Mouse (Mus musculus) stomach, embryonic 15.5 days (tissue): ENCODE results near the gene Metap1. TPM values are rescaled to one million over a fixed set of nuclear protein-coding genes. Genes with fewer than 3 reads are reported as not detected.

Experiments used
- ATAC-seq: fragments of 200-750 bp; cut with Nextera tagmentation; 2 replicates; pipeline ENCODE4 v1.8.0; 2017; ENCODE audit warnings: low read depth, moderate number of reproducible peaks, moderate TSS enrichment; ENCODE audit not compliant: insufficient read depth, low FRiP score
- H3K27ac ChIP-seq: fragments of 300-500 bp; sonication (generic); 2 replicates; pipeline ENCODE4 v1.5.1; 2015; ENCODE audit warnings: mild to moderate bottlenecking, inconsistent platforms
- H3K27me3 ChIP-seq: fragments of 300-500 bp; sonication (generic); replicated peaks from 2 replicates; pipeline ENCODE4 v1.6.1; 2015; ENCODE audit warnings: inconsistent platforms
- H3K36me3 ChIP-seq: fragments of 300-500 bp; sonication (generic); 2 replicates; pipeline ENCODE4 v1.6.1; 2015; ENCODE audit warnings: inconsistent platforms
- H3K4me1 ChIP-seq: fragments of 300-500 bp; sonication (generic); 2 replicates; pipeline ENCODE4 v1.6.1; 2015; ENCODE audit warnings: inconsistent platforms
- H3K4me2 ChIP-seq: fragments of 300-500 bp; sonication (generic); 2 replicates; pipeline ENCODE4 v1.6.1; 2015; ENCODE audit warnings: mild to moderate bottlenecking, inconsistent platforms
- H3K4me3 ChIP-seq: fragments of 300-500 bp; sonication (generic); replicated peaks from 2 replicates; pipeline ENCODE4 v1.5.1; 2015; ENCODE audit warnings: inconsistent platforms
- H3K9ac ChIP-seq: fragments of 300-500 bp; sonication (generic); 2 replicates; pipeline ENCODE4 v1.6.1; 2015; ENCODE audit warnings: inconsistent platforms
- H3K9me3 ChIP-seq: fragments of 300-500 bp; sonication (generic); 2 replicates; pipeline ENCODE4 v1.6.1; 2016; ENCODE audit warnings: inconsistent platforms
- WGBS: fragments of 180-500 bp; shearing (Covaris S2); methylation state at CpG from one replicate; pipeline ENCODE4 v1.1.7; 2015; 5-methylcytosine and 5-hydroxymethylcytosine counted together
- polyA plus RNA-seq: library from polyadenylated mRNA; unstranded; fragments of >200 nt; fragmentation: Nextera tagmentation; extraction: Ambion mirVana; gene quantifications from 2 replicates; pipeline ENCODE4 v1.2.1, GENCODE M21; 2015

The Metap1 gene
- polyA plus RNA-seq, 1 experiment from 2014 or later = 46.1 TPM

DNA sequence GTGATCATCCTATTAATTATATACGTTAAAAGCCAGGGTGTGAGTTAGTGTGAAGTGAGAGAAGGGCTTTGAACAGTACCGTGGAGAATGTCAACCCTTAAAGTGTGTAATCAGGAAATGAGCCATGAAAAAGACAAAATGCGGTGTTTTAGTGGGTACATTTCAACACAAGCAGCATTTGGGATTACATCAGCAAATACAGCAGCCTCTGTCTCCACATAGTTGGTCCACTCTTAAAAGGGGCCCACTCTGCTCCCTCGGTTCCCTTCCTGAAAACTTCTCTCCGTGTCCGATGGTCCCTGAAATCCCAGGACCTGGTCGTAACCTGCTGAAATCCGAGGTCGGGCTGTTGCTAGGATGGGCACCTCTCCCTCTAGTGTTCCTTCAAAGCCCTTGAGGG lies 47.1 kb downstream of the Metap1 start:
- Histone ChIP-seq H3K27ac (peak overlapping the region; percentile 85), H3K36me3 (0 out of 2 replicates have a peak, but pooled peaks cover 8% of the 10 kb centered on the region), H3K9ac (peak overlapping the region; percentile 58), H3K4me2 (peak overlapping the region; percentile 86), H3K4me3 (peak overlapping the region; percentile 96), H3K27me3 (no peaks in the 10 kb centered on the region), H3K4me1 (peaks cover 9% of the 10 kb centered on the region), H3K9me3 (no peaks in the 10 kb centered on the region)
- ATAC-seq = no peak
- 2% methylated on average over 9 of the region's 9 CpGs for WGBS

DNA sequence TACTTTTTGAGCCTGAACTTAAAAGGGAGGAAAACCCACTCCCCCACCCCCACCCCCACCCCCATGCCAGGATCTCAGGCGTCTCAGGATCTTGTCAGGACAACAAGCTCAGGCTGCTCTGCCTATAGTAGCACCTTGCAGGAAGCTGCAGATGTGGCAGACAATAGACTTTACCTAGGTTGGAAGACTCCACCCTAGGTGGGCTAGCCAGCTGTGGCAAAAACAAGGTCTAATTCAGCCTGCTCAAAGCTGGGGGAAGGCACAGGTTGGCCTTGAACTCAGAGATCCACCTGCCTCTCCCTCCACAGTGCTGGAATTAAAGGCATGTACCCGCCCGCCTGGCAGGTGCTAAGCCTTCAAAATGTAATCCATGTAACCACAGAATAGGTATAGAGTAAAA lies 50.6 kb downstream of the Metap1 start:
- 63% methylated on average over 3 of the region's 3 CpGs for WGBS
- H3K9me3 ChIP-seq = no peaks in the 10 kb centered on the region
- H3K27me3 ChIP-seq = no peaks in the 10 kb centered on the region
- no peak overlapping the region for H3K9ac ChIP-seq
- no peak overlapping the region for H3K27ac ChIP-seq
- H3K4me3 ChIP-seq = no peak overlapping the region
- ATAC-seq = no peak
- H3K4me2 ChIP-seq = no peak overlapping the region
- no peaks in the 10 kb centered on the region for H3K36me3 ChIP-seq
- peaks cover 4% of the 10 kb centered on the region; the same call in 1 of the 2 replicates for H3K4me1 ChIP-seq

DNA sequence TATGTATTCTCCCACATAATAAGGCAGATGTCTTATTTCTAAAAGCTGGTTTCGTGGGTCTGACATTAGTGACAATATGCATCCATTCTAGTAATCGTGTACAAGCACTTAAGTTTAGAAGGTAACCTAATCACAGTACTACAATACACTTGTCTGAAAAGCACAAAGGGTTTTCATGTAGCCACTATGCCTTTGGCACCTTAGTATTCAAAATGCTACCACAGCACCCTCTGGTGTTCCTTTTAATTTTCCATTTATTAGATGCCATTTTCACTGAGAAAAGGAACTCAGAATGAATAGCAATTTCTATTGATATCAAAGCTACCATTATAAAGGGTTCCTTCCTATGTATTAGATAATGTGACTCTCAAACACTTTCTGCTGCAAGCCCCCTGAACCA lies 57.5 kb downstream of the Metap1 start:
- Histone ChIP-seq H3K4me3 (no peak overlapping the region), H3K9ac (no peak overlapping the region), H3K36me3 (no peaks in the 10 kb centered on the region), H3K27ac (no peak overlapping the region), H3K4me2 (no peak overlapping the region), H3K9me3 (no peaks in the 10 kb centered on the region), H3K27me3 (no peaks in the 10 kb centered on the region), H3K4me1 (no peaks in the 10 kb centered on the region)
- ATAC-seq = no peak
- WGBS = 75% methylated on average over 2 of the region's 2 CpGs

DNA sequence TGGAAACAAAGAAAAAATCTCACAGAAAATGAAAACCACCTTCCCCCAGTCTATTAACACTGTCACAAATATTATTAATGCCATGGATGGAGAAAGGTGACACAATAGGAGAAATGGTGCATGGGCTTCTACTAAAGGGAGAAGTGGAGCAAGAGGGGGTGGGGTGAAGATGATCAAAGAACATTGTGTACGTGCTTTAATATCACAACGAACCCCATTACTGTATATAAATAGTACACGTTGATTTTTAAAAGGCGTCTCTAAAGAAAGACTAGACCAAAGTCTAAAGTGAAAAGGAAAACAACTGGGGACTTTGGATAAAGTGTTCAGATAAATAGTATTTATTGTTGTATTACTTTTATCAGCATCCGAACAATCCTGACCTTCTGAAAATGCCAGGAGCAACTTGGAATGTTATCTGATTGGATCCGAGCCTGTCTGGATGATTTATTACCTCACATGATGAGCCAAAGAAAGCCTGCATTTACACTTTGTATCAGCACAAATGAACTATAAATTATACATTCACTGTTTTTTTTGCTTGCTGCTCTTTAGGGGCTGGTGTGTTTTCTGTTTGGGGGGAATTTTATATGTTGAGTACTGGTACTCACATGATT lies 58.8 kb downstream of the Metap1 start:
- Histone ChIP-seq H3K36me3 (no peaks in the 10 kb centered on the region), H3K27ac (no peak overlapping the region), H3K27me3 (no peaks in the 10 kb centered on the region), H3K9ac (no peak overlapping the region), H3K4me2 (no peak overlapping the region), H3K4me1 (no peaks in the 10 kb centered on the region), H3K4me3 (no peak overlapping the region), H3K9me3 (no peaks in the 10 kb centered on the region)
- WGBS = 66% methylated on average over 6 of the region's 6 CpGs
- no peak for ATAC-seq

DNA sequence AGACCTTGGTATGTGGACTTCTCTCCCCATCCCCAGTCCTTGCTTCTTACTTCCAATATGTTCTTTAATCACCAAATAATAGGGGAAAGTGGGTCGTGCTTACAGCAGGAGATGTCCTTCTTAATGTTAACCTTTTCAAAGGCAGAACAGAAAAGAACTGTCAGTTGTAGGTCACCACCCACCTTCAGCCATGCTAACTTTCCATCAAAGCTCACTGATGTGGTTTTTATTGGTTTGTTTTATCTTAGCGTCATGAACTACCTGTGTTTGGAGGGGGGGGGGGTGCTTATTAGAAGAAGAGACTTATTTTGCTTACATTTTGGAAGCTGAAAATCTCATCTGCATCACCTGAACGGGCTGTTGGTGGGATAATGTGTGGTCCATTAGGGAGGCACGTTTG lies 65.1 kb downstream of the Metap1 start:
- H3K27ac ChIP-seq = no peak overlapping the region
- H3K9me3 ChIP-seq = no peaks in the 10 kb centered on the region
- no peaks in the 10 kb centered on the region for H3K36me3 ChIP-seq
- no peaks in the 10 kb centered on the region for H3K27me3 ChIP-seq
- no peak overlapping the region for H3K9ac ChIP-seq
- H3K4me3 ChIP-seq = no peak overlapping the region
- 67% methylated on average over 4 of the region's 4 CpGs for WGBS
- no peaks in the 10 kb centered on the region for H3K4me1 ChIP-seq
- no peak overlapping the region for H3K4me2 ChIP-seq
- no peak for ATAC-seq

DNA sequence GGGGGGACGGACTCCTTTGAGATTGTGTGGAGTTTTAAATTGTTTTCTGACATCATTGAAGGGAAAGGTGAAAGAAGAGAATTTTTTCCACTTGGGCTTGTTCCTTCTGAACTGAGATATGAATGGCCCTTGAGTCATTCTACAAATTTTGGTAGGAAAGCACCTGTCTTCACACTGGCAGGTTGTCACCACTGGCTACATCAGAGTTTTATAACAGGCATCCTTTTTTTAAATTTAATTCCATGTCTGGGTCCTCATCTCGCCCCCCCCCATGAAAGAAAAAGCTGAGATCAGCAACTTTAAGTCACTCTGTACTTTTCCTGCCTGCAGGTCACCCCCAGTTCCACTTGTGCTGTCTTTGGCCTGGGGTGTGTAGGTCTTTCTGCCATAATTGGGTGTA lies 65.7 kb downstream of the Metap1 start:
- WGBS = 61% methylated on average over 2 of the region's 2 CpGs
- Histone ChIP-seq H3K36me3 (no peaks in the 10 kb centered on the region), H3K4me2 (no peak overlapping the region), H3K9ac (no peak overlapping the region), H3K27ac (no peak overlapping the region), H3K27me3 (no peaks in the 10 kb centered on the region), H3K9me3 (no peaks in the 10 kb centered on the region), H3K4me1 (no peaks in the 10 kb centered on the region), H3K4me3 (no peak overlapping the region)
- no peak for ATAC-seq

DNA sequence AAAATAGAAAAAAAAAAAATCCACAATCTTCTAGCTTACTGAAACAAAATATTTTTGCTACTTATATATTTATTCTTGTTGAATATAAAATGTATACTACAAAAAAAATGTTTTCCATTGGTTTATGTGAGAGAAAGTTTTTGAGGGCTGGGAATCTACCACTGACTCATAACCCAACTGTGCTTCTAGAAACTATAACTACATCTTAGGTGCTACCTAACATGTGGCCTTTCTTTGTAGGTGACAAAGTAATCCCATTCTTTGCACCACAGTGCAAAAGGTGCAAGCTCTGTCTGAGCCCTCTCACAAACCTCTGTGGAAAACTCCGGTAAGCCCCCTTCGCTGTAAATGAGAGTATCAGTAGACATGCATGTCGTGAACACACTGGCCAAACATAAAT lies 68.9 kb downstream of the Metap1 start:
- Histone ChIP-seq H3K9me3 (no peaks in the 10 kb centered on the region), H3K4me3 (no peak overlapping the region), H3K4me2 (no peak overlapping the region), H3K36me3 (no peaks in the 10 kb centered on the region), H3K27ac (no peak overlapping the region), H3K27me3 (no peaks in the 10 kb centered on the region), H3K4me1 (no peaks in the 10 kb centered on the region), H3K9ac (no peak overlapping the region)
- WGBS = 86% methylated on average over 3 of the region's 3 CpGs
- no peak for ATAC-seq

DNA sequence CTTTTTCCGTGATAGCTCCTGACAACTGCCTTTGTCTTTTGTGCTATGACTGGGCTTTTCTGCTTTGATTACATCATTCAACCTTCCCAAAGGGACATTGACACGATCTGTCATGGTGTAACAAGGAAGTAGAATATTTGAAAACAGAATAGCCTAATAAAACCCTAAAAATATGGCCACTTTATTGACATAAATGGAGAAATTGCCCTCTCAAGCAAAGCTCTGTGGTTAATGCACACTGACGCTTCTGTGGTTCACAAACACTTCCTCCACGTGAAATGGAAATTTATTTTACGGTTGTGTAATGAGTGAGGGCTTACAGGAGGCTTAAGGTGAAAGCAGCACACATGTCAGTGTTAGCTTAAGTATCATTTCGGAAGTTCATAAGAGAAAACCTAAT lies 69.9 kb downstream of the Metap1 start:
- WGBS = 65% methylated on average over 6 of the region's 6 CpGs
- ATAC-seq = no peak

DNA sequence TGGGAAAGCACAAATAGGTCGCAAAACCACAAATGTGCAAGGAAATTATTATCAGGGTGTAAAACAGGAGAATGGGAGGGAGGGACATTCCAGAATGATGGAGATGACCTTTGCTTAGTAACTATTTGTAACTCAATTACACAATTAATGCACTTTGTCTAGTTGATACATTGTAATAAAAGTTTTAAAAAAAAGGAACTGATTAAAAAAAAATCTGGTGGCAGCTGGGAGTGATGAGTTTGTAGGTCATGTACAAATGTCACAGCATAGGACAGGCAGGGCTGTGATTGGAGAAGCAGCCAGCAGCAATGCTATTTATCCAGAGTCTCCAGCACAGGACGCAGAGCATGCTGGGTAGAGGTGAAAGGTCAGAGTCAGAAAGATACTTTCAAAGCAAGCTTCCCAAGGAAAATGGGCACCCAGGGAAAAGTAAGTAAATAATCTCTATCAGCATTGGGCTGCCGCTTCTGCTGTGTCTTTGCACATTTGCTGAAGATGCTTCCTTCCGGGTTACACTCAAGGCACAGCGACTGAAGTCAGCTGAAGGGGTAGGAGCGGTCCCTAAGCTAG lies 74.1 kb downstream of the Metap1 start, which contains the start of gene Adh4:
Gene Adh4 (plus strand): TSS at position 346 of the 570 bp plus-strand sequence.
- Histone ChIP-seq H3K4me1 (no peaks in the 10 kb centered on the region), H3K4me3 (no peak within 1 kb of the TSS), H3K27me3 (no peaks in the 10 kb centered on the region), H3K9ac (no peak within 1 kb of the TSS), H3K4me2 (no peak within 1 kb of the TSS), H3K36me3 (no peaks in the 10 kb centered on the region), H3K27ac (no peak within 1 kb of the TSS), H3K9me3 (no peaks in the 10 kb centered on the region)
- ATAC-seq = no peak
- WGBS = 73% methylated on average over 6 of the region's 6 CpGs

More for the DNA sequence above, 69.9 kb downstream of the Metap1 start:
- no peak overlapping the region for H3K4me2 ChIP-seq
- no peak overlapping the region for H3K9ac ChIP-seq
- no peak overlapping the region for H3K27ac ChIP-seq
- no peaks in the 10 kb centered on the region for H3K36me3 ChIP-seq
- no peaks in the 10 kb centered on the region for H3K4me1 ChIP-seq
- no peak overlapping the region for H3K4me3 ChIP-seq
- H3K9me3 ChIP-seq = no peaks in the 10 kb centered on the region
- no peaks in the 10 kb centered on the region for H3K27me3 ChIP-seq

DNA sequence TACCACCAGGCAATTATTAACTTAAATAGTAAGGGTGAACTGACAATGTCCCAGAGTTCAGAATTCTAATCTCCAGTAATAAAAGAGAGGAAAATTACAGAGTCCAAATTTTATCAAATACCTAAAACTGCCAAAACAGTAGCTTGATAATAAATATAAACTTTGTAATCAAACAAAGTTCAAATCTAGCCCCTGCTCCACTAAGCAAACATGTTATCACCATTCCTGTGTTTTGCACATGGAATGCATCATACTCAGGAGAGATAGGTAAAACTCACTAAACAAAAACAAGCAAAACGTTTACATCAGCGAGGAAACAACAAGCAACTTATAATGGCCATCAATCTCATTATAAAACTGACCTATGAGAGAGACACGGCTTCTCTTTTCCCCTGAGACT lies 79.1 kb downstream of the Metap1 start:
- Histone ChIP-seq H3K4me2 (no peak overlapping the region), H3K9me3 (no peaks in the 10 kb centered on the region), H3K9ac (no peak overlapping the region), H3K27me3 (no peaks in the 10 kb centered on the region), H3K4me1 (no peaks in the 10 kb centered on the region), H3K4me3 (no peak overlapping the region), H3K27ac (no peak overlapping the region), H3K36me3 (no peaks in the 10 kb centered on the region)
- 82% methylated on average over 3 of the region's 3 CpGs for WGBS
- no peak for ATAC-seq

DNA sequence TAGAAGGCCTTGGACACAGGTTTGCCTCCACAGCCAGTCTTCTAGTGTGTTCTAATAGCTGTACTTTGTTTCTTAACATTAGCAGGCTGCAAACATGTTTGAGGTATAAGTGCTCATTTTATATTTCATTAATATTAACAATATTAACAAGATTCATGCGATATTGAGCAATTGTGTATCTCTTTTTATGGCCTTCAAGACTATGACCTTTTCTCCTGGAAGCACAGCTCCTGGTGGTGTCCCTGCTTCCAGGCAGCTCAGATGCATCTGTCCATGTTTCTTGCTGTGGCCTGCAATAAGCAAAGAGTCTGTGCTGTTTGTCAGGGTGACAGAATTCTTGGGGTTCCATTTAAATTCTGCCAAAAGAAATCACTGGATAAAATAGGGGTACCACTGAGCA lies 79.7 kb downstream of the Metap1 start:
- Histone ChIP-seq H3K4me1 (no peaks in the 10 kb centered on the region), H3K9ac (no peak overlapping the region), H3K4me3 (no peak overlapping the region), H3K27me3 (no peaks in the 10 kb centered on the region), H3K27ac (no peak overlapping the region), H3K9me3 (no peaks in the 10 kb centered on the region), H3K4me2 (no peak overlapping the region), H3K36me3 (no peaks in the 10 kb centered on the region)
- WGBS = 90% methylated on average over 1 of the region's 1 CpGs
- no peak for ATAC-seq
